Mouse (Mus musculus) heart, postnatal 36 days (tissue): ENCODE results near the gene Lck. TPM values are rescaled to one million over a fixed set of nuclear protein-coding genes. Genes with fewer than 3 reads are reported as not detected.

Experiments
- DNase-seq, 2 experiments: peaks; one replicate each; pipeline ENCODE4 v3.0.0; 2021 to 2022
- intact Hi-C: fragments of 180-260 bp; cut with DNase I; formaldehyde crosslinking; loops from one replicate; pipeline ENCODE4 v1.15.1; 2025
- total RNA-seq, 2 experiments: library from RNA; stranded (reverse); gene quantifications; 2 replicates each; pipeline ENCODE4 v1.2.3; 2021

The Lck gene
- total RNA-seq, 2 experiments from 2014 or later, result 0.72 to 1.5 TPM

- no peak for DNase-seq
- intact Hi-C loops, result loop anchor here (5.0 kb wide), 1 partner anchor 40 kb away; no protein-coding TSS in a partner anchor
Measured at GRCm38 (mm10) chr4:129586943-129587342, 13.5 kb upstream of the Lck start.

- DNase-seq, result no peak
- intact Hi-C loops, result loop anchor here (1.0 to 5.0 kb wide), 2 partner anchors 23 to 38 kb away; no protein-coding TSS in a partner anchor
Measured at GRCm38 (mm10) chr4:129585773-129586172, 12.3 kb upstream of the Lck start.

- DNase-seq, result peak; percentile 86 to 91
- intact Hi-C loops, result loop anchor here (1.0 to 5.0 kb wide), 2 partner anchors 23 to 38 kb away; no protein-coding TSS in a partner anchor
Measured at GRCm38 (mm10) chr4:129584884-129585608, 11.6 kb upstream of the Lck start.

- intact Hi-C loops, result no loop called here
Measured at GRCm38 (mm10) chr4:129584370-129584769, 10.9 kb upstream of the Lck start.

GRCm38 (mm10) chr4:129582251-129582650, 8.8 kb upstream of the Lck start:
- intact Hi-C loops, result no loop called here
- no peak for DNase-seq

More at GRCm38 (mm10) chr4:129584370-129584769, 10.9 kb upstream of the Lck start:
- DNase-seq, result no peak

GRCm38 (mm10) chr4:129580347-129580746, 6.9 kb upstream of the Lck start:
- DNase-seq, result no peak
- intact Hi-C loops, result no loop called here

GRCm38 (mm10) chr4:129578466-129578865, 5.0 kb upstream of the Lck start, which contains the start of gene Fam167b:
TSS of gene Fam167b (minus strand) at chr4:129578549.
- intact Hi-C loops, result no loop called here
- peak in 1 of 2 experiments; percentile 24 for DNase-seq

GRCm38 (mm10) chr4:129577688-129578087, 4.2 kb upstream of the Lck start:
- DNase-seq, result no peak
- intact Hi-C loops, result no loop called here

- peak; percentile 69 to 73 for DNase-seq
- intact Hi-C loops, result no loop called here
Measured at GRCm38 (mm10) chr4:129576863-129577491, 3.5 kb upstream of the Lck start.

GRCm38 (mm10) chr4:129575171-129575844, 1.9 kb upstream of the Lck start:
- no peak for DNase-seq
- intact Hi-C loops, result no loop called here

GRCm38 (mm10) chr4:129573093-129573370, 409 bp downstream of the Lck start:
- DNase-seq, result no peak
- intact Hi-C loops, result no loop called here

GRCm38 (mm10) chr4:129572236-129573092, 977 bp downstream of the Lck start:
- intact Hi-C loops, result no loop called here
- DNase-seq, result no peak

- intact Hi-C loops, result no loop called here
Measured at GRCm38 (mm10) chr4:129571551-129572084, 1.8 kb downstream of the Lck start.

GRCm38 (mm10) chr4:129570028-129570427, 3.4 kb downstream of the Lck start:
- intact Hi-C loops, result no loop called here
- no peak for DNase-seq

More at GRCm38 (mm10) chr4:129571551-129572084, 1.8 kb downstream of the Lck start:
- no peak for DNase-seq

GRCm38 (mm10) chr4:129568366-129568765, 5.1 kb downstream of the Lck start:
- intact Hi-C loops, result no loop called here
- DNase-seq, result no peak

- intact Hi-C loops, result no loop called here
- no peak for DNase-seq
Measured at GRCm38 (mm10) chr4:129565139-129565538, 8.3 kb downstream of the Lck start.

GRCm38 (mm10) chr4:129563718-129564117, 9.7 kb downstream of the Lck start:
- intact Hi-C loops, result no loop called here
- DNase-seq, result no peak

GRCm38 (mm10) chr4:129561184-129561583, 12.3 kb downstream of the Lck start:
- intact Hi-C loops, result no loop called here
- no peak for DNase-seq

- intact Hi-C loops, result no loop called here
- no peak for DNase-seq
Measured at GRCm38 (mm10) chr4:129558321-129558955, 15.0 kb downstream of the Lck start.
